Mouse (Mus musculus): Measurements from ENCODE around the gene Strbp. TPM values are rescaled to one million over a fixed set of nuclear protein-coding genes. Genes with fewer than 3 reads are reported as not detected.

The Strbp gene
- 8.6 and 9.0 TPM in 2 replicates for polyA plus RNA-seq (2012; rRNA removed)

DNA sequence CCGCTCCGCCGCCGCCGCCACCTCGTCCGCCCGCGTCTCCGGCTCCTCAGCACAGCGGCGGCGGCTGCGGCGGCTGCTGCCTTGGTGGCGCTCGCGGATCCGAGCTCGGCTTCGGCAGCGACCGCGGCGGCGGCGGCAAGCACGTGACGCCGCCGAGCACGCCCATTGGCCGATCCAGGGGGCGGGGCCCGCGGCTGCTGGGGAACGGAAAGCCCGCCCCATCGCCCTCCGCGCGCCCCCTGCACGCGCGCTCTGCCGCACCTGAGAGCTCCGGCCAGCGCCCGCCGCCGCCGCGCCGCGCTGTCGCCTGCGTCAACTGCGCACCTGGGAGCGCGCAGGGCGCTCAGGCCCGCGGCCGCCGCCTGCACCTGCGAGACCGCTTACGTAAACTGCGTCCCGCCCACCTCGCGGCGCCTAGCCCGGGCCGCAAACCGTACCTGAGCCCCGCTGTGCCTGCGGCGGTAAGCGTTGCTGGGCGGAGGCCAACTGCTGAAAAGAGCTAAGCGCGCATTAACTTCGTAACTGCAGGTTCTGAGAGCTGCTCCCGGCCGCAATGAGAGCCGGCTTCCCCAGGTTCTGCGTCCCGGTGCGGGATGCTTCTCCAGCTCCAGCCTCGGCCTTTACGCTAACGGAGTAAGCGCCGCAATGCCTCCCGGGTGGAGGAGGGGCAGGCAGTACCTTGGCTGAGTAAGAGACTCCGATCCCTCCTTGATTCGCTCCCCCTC, at the start of gene Strbp:
Gene Strbp, minus strand, starts transcription at position 630 of the 725 bp plus-strand sequence.

DNA sequence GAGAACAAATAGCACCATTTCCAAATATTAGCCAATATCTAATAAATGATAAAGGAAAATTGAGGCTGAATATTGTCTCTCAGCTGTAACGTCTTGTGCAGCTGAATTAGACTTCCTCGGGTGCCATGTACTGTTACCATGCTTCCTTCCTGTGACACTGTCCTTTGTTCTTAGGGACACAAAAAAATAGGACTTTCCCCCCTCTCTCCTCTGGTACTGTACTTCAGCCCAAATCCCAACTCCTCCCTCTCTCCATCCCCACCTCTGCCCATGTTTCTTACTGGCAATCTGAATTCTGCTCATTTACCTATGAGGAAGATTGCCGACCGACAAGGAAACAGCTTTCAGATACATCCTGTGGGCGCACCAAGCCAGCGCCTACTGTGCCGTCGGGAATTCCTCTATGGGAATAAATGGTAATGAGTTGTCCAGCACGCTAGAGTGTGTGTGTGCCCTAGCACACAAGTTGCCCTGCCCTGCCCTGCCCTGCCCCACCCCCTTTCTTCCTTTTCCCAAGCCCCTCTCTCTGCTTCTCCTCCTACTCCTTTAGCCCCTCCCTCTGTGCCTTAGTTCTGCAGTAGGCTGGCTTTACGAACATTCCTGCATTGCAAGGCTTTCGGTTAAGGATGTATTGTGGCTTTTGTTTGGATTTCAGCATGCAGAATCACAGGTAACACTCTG, 187.5 kb downstream of the Strbp start, which contains the start of gene Gpr21:
Gene Gpr21, plus strand, starts transcription at position 303 of the 681 bp plus-strand sequence.

DNA sequence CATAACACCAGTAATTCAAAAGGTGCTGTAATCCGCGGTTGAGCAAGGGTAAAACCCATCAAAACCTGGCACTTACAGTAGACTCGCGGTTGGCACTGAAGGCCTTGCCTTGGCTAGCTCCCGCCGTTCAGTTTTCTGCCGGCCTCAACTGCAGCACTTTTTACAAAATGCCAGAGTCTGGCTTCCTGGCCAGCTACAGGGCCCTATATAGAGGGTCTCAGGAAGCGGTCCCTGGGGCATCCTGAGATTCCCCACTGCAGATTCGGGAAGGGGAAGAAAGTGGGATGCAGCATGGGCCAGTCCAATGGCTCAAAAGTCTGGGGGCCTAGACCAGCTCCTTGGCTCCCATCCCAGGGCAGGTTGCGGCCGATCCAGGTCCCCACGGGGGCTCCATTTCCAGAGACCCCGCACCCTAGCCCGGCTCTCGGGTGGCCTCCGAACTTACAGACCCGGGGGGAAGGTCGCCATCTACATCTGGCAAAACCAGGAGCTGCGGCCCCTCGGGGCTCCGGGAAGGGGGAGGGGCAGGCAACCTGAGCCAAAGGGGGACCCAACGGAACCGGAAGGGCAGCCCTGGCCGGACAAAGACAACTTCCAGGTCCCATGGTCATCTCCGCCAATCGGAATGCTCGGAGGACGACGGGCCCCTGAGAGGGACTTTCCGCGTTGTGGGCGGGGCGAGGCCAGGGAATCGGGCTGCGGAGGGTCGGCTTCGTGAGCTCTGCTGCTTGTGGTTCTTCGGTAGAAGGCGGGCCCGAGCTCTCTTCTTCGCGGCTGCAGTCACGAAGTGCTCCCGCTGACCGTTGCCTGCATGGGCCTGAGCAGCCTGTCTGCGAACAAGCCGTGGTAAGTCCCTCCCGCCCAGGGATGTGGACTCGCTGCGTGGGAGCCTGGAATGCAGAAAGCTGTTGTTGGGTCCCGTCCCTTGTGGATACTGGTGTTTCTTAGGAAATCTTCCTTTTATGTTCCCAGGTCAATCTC, 260.8 kb downstream of the Strbp start, which contains the start of the genes Zbtb26, Zbtb6 and Rabgap1:
Gene Zbtb26, minus strand, starts transcription at position 525 of the 981 bp plus-strand sequence.
Gene Zbtb6, minus strand, starts transcription at position 561 of the 981 bp plus-strand sequence.
Gene Rabgap1, plus strand, starts transcription at position 669 of the 981 bp plus-strand sequence.

Other genes starting within 250 kb of the Strbp start
- 0.03 TPM in 2 replicates for gene Gpr21, start 187.5 kb downstream of the Strbp start, polyA plus RNA-seq (2012; rRNA removed)
- gene Crb2, start 72.4 kb upstream of the Strbp start, polyA plus RNA-seq (2012; rRNA removed) = 0.13 and 0.19 TPM in 2 replicates